Mouse (Mus musculus) kidney, adult 18-20 months (tissue): ENCODE results near the gene Cited2.
A peak's percentile ranks its signal among the peaks of the same experiment; 100 is the strongest.

Experiments
- DNase-seq: peaks from one replicate; pipeline ENCODE4 v3.0.0; 2021

Gene Cited2

GRCm38 (mm10) chr10:17723871-17724741 lies 1.1 kb downstream of the Cited2 start:
- peak; percentile 77 for DNase-seq

GRCm38 (mm10) chr10:17725037-17725584 lies 2.1 kb downstream of the Cited2 start:
- no peak for DNase-seq

- peak; percentile 12 for DNase-seq
Measured at GRCm38 (mm10) chr10:17725644-17726372, 2.8 kb downstream of the Cited2 start.

GRCm38 (mm10) chr10:17726373-17726720 lies 3.3 kb downstream of the Cited2 start:
- DNase-seq, result peak; percentile 49

- peak; percentile 67 for DNase-seq
Measured at GRCm38 (mm10) chr10:17727161-17727925, 4.3 kb downstream of the Cited2 start.

GRCm38 (mm10) chr10:17727926-17728279 lies 4.9 kb downstream of the Cited2 start:
- DNase-seq, result no peak

- no peak for DNase-seq
Measured at GRCm38 (mm10) chr10:17728711-17729110, 5.7 kb downstream of the Cited2 start.

- no peak for DNase-seq
Measured at GRCm38 (mm10) chr10:17729476-17729875, 6.5 kb downstream of the Cited2 start.

- DNase-seq, result peak; percentile 81
Measured at GRCm38 (mm10) chr10:17733057-17733456, 10.0 kb downstream of the Cited2 start.

- DNase-seq, result no peak
Measured at GRCm38 (mm10) chr10:17742581-17742980, 19.6 kb downstream of the Cited2 start.

GRCm38 (mm10) chr10:17752478-17752877 lies 29.5 kb downstream of the Cited2 start:
- no peak for DNase-seq

- DNase-seq, result no peak
Measured at GRCm38 (mm10) chr10:17759772-17760171, 36.8 kb downstream of the Cited2 start.

- DNase-seq, result no peak
Measured at GRCm38 (mm10) chr10:17760750-17761613, 38.0 kb downstream of the Cited2 start.

- DNase-seq, result no peak
Measured at GRCm38 (mm10) chr10:17761652-17762051, 38.6 kb downstream of the Cited2 start.

- no peak for DNase-seq
Measured at GRCm38 (mm10) chr10:17762946-17763345, 39.9 kb downstream of the Cited2 start.

- no peak for DNase-seq
Measured at GRCm38 (mm10) chr10:17769856-17770255, 46.8 kb downstream of the Cited2 start.

GRCm38 (mm10) chr10:17772364-17772763 lies 49.3 kb downstream of the Cited2 start:
- DNase-seq, result peak; percentile 5

- no peak for DNase-seq
Measured at GRCm38 (mm10) chr10:17774366-17774765, 51.3 kb downstream of the Cited2 start.

GRCm38 (mm10) chr10:17775079-17775478 lies 52.1 kb downstream of the Cited2 start:
- no peak for DNase-seq
